Mouse (Mus musculus) CH12.LX (cell line): ENCODE measurements around the gene Nfic.

Experiments used
- CHD2 ChIP-seq: IDR thresholded peaks from 2 replicates; pipeline ENCODE4 v1.6.1; 2011; ENCODE audit warnings: low read length, improper control_type of control experiment
- CTCF ChIP-seq, 2 experiments: IDR thresholded peaks in 1 of 2; conservative IDR thresholded peaks in 1 of 2; 2 replicates each; pipeline ENCODE4 v1.5.1; 2011 to 2012; ENCODE audit warnings: low read depth in 2 of 2, low read length in 2 of 2, improper control_type of control experiment in 1 of 2, inconsistent platforms in 1 of 2, mild to moderate bottlenecking in 1 of 2, moderate library complexity in 1 of 2
- EP300 ChIP-seq: IDR thresholded peaks from 2 replicates; pipeline ENCODE4 v1.6.1; 2011; ENCODE audit warnings: low read length, improper control_type of control experiment
- ETS1 ChIP-seq: conservative IDR thresholded peaks from 2 replicates; pipeline ENCODE4 v1.6.1; 2012; ENCODE audit warnings: low read depth, mild to moderate bottlenecking, inconsistent platforms, low read length, improper control_type of control experiment, moderate library complexity
- GABPA ChIP-seq: IDR thresholded peaks from 2 replicates; pipeline ENCODE4 v1.6.1; 2012; ENCODE audit warnings: low read depth, low read length, improper control_type of control experiment, inconsistent platforms; ENCODE audit not compliant: insufficient replicate concordance
- MEF2A ChIP-seq: IDR thresholded peaks from 2 replicates; pipeline ENCODE4 v1.6.1; 2014; ENCODE audit warnings: low read depth, mild to moderate bottlenecking, inconsistent platforms, low read length, improper control_type of control experiment, borderline replicate concordance
- PAX5 ChIP-seq: IDR thresholded peaks from 2 replicates; pipeline ENCODE4 v1.6.1; 2012; ENCODE audit warnings: low read length, inconsistent platforms, mixed read lengths
- POLR2A ChIP-seq: IDR thresholded peaks from 2 replicates; pipeline ENCODE4 v1.6.1; 2011; ENCODE audit warnings: low read depth, mild to moderate bottlenecking, improper control_type of control experiment, low read length
- SIN3A ChIP-seq: IDR thresholded peaks from 2 replicates; pipeline ENCODE4 v1.6.1; 2012; ENCODE audit warnings: low read length, improper control_type of control experiment, inconsistent platforms
- TBP ChIP-seq: conservative IDR thresholded peaks from 2 replicates; pipeline ENCODE4 v1.6.1; 2011; ENCODE audit warnings: low read depth, low read length, improper control_type of control experiment
- ZC3H11A ChIP-seq: IDR thresholded peaks from 2 replicates; pipeline ENCODE4 v1.6.1; 2012; ENCODE audit warnings: low read depth, mild to moderate bottlenecking, inconsistent platforms, low read length, improper control_type of control experiment
- ZMIZ1 ChIP-seq: IDR thresholded peaks from 2 replicates; pipeline ENCODE4 v1.6.1; 2012; ENCODE audit warnings: low read depth, mild to moderate bottlenecking, inconsistent platforms, low read length, improper control_type of control experiment

- TF ChIP-seq EP300 (no peak), TBP (no peak), POLR2A (no peak), ZMIZ1 (no peak), CTCF (conservative IDR thresholded peaks at IDR 0.05 in 1 of 2, IDR thresholded peaks at IDR 0.05 in 1 of 2; ENCODE audit: low read depth in 2 of 2, low read length in 2 of 2) (no peak), MEF2A (no peak), PAX5 (no peak), CHD2 (no peak), ZC3H11A (no peak), GABPA (no peak), ETS1 (no peak), SIN3A (no peak)
Measured at GRCm38 (mm10) chr10:81488081-81488480, 32.6 kb upstream of the Nfic start.
